In the genomic region with DNA sequence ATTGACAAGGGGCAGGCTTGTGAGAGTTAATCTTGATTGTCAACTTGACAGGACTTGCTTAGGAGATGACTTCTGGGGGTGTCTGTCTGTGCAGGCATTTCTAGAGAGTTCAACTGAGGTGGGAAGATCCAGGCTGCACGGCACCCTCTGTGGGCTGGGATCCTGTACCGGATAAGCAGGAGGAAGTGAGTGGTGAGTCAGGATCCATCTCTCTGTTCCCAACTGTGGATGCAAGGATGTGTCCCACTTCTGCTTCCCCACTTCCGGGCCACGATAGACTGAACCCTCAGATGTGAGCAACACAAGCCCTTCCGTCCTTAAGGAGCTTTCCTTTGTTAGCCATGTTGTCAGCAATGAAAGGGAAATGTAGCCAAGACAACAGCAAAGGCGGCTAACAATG, we compare ENCODE assay signal across 25 mouse cellular contexts. TPM values are rescaled to one million over a fixed set of nuclear protein-coding genes. Genes with fewer than 3 reads are reported as not detected.
"Had no signal": no experiment of that assay in that cellular context is flagged by ENCODE, and none has a peak within 500 bp of the region (broad histone marks: within the 10 kb centered on the region; RNA-seq: fewer than 3 reads in every experiment).

No protein-coding gene starts in this region.

- ATAC-seq: midbrain, embryonic 15.5 days had no signal

- H3K9me3 ChIP-seq: lung, embryonic 15.5 days; midbrain, embryonic 15.5 days; neural tube, embryonic 15.5 days had no signal

- H3K27ac ChIP-seq: kidney, embryonic 15.5 days; limb, embryonic 13.5 days; liver, embryonic 14.5 days; lung, embryonic 15.5 days; macrophage; midbrain, embryonic 12.5 days; midbrain, embryonic 15.5 days; neural tube, embryonic 12.5 days; neural tube, embryonic 15.5 days had no signal

- H3K27me3 ChIP-seq: kidney, embryonic 15.5 days; limb, embryonic 13.5 days; lung, embryonic 15.5 days; midbrain, embryonic 12.5 days; midbrain, embryonic 15.5 days; neural tube, embryonic 12.5 days; neural tube, embryonic 15.5 days had no signal

- H3K36me3 ChIP-seq: lung, embryonic 15.5 days; midbrain, embryonic 12.5 days; midbrain, embryonic 15.5 days; neural tube, embryonic 12.5 days; neural tube, embryonic 15.5 days had no signal

- H3K4me3 ChIP-seq: kidney, embryonic 15.5 days; limb, embryonic 13.5 days; lung, embryonic 15.5 days; midbrain, embryonic 12.5 days; midbrain, embryonic 15.5 days; neural tube, embryonic 12.5 days; neural tube, embryonic 15.5 days had no signal

- DNase-seq: kidney, adult 11 months; kidney, adult 8-10 months; kidney, postnatal 10 days; kidney, postnatal 36 days; layer of hippocampus, postnatal 36 days; left cerebral cortex, postnatal 4 days; lung, adult 18-20 months; lung, postnatal 14 days; right cerebral cortex, adult 18-20 months; right cerebral cortex, postnatal 14 days; right cerebral cortex, postnatal 4 days; thymus, postnatal 25 days had no signal

- H3K9ac ChIP-seq: kidney, embryonic 15.5 days; limb, embryonic 13.5 days; liver, embryonic 14.5 days; lung, embryonic 15.5 days; midbrain, embryonic 12.5 days; midbrain, embryonic 15.5 days; neural tube, embryonic 12.5 days; neural tube, embryonic 15.5 days had no signal

- H3K4me1 ChIP-seq: midbrain, embryonic 12.5 days; neural tube, embryonic 15.5 days had no signal

- H3K4me2 ChIP-seq: kidney, embryonic 15.5 days; limb, embryonic 13.5 days; lung, embryonic 15.5 days; midbrain, embryonic 12.5 days; midbrain, embryonic 15.5 days; neural tube, embryonic 12.5 days; neural tube, embryonic 15.5 days had no signal

RNA-seq across cellular contexts. Expression of a gene that starts 47.1 kb away (rescaled TPM):
- total RNA-seq: layer of hippocampus, adult 8-10 months; layer of hippocampus, postnatal 10 days; left cerebral cortex, adult 8-10 months; left cerebral cortex, postnatal 4 days; liver, adult 2 months had no signal
- polyA plus RNA-seq: liver, adult 2 months; macrophage; midbrain, embryonic 15.5 days had no signal
